Mouse (Mus musculus): ENCODE data around the gene Exosc6. TPM values are rescaled to one million over a fixed set of nuclear protein-coding genes. Genes with fewer than 3 reads are reported as not detected.
"Not testable (repeated sequence)": the region's sequence is repeated elsewhere in the genome, so short reads cannot be mapped to it uniquely, and the experiment has no call there.

Gene Exosc6
- 28.1 and 55.6 TPM in 2 replicates for total RNA-seq (2017)

- peak; percentile 99 for ATAC-seq (replicated peaks; ENCODE audit: low read depth, poor library complexity, severe bottlenecking)
Measured at GRCm38 (mm10) chr8:111056158-111056663, at the start of gene Exosc6. Gene Exosc6 (plus strand): TSS chr8:111056339.

DNA sequence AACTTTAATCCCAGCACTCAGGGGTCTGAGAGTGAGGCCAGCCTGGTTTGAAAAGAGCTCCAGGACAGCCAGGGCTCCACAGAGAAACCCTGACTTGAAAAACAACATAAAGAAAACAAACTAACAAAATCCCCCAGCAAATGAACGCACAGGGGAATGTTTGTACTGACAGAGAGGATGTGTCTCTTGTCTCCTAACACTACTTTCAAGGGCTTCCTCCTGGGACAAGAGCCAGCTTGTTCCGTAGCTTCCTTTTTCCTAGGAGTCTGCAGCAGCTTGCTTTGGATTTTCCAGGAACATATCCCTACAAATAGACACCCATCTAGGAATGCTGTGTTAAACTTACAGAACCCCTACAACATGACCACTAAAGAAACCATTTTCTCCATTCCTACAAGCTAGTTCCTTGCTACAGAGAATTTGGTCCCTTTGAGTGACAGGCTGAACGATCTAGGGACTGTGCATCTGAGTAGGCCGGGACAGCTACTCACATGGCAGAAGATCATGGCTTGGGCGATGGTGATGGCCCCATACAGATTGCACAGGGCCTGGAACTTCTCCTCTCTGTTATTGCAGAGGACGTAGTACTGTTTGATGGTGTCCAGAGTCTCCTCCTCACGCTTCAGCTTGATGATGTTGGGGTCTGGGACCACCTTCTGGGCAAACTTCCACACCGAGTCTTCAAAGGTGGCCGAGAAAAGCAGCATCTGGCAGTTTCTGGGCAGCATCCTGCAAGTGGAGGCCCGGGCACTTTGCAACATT, 45.7 kb upstream of the Exosc6 start:
- ATAC-seq (replicated peaks; ENCODE audit: low read depth, poor library complexity, severe bottlenecking), result not testable (repeated sequence)

- ATAC-seq (replicated peaks; ENCODE audit: low read depth, poor library complexity, severe bottlenecking), result not testable (repeated sequence)
Measured at GRCm38 (mm10) chr8:111026609-111027008, 29.5 kb upstream of the Exosc6 start.

DNA sequence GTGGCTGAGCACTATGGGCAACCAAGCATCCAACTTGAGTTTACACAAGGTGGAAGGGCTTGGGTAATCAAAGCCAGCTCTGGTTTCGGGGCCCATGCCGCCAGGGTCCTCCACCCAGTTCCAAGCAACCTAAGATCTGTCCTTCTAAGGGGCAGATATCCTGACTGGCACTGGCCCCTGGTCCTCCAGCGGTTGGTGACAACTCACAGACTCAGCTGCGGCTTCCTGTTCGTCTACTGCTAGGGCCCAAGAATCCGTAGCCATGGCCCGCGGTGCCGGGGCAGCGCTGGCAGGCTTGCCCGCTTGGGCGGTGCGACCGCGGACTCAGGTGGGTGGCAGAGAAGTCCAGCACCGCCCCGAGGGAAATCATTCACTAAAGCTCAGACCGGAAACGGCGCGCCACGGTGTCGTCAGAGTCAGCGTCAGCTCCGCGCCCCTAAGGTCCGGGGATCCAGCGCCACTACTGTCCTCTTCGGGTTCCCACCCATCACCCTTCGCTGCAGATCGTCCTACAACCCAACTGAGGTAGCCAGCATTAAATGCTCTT, 28.7 kb upstream of the Exosc6 start:
- peak; percentile 98 for ATAC-seq (replicated peaks; ENCODE audit: low read depth, poor library complexity, severe bottlenecking)

DNA sequence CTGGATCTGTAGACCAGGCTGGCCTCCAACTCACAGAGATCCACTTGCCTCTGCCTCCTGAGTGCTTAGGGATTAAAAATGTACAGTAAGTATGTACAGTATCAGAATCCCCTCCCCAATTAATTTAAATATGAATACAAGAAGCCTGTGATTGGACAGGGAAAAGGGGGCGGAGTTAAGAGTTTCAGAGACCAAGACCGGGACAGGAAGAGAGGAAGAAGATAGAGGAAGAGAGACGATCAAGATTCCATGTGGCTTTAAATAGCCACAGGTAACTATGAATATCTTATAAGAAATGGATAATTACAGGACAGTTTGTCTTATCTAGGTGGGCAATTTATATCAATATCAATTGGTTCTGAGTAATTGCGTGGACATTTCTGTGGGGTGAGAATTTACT, 26.6 kb upstream of the Exosc6 start:
- ATAC-seq (replicated peaks; ENCODE audit: low read depth, poor library complexity, severe bottlenecking), result no peak

GRCm38 (mm10) chr8:111030045-111030444, 26.1 kb upstream of the Exosc6 start:
- no peak for ATAC-seq (replicated peaks; ENCODE audit: low read depth, poor library complexity, severe bottlenecking)

GRCm38 (mm10) chr8:111031572-111031971, 24.6 kb upstream of the Exosc6 start, which contains the start of gene Ddx19b:
Gene Ddx19b (minus strand): TSS chr8:111031751.
- ATAC-seq (replicated peaks; ENCODE audit: low read depth, poor library complexity, severe bottlenecking), result no peak

DNA sequence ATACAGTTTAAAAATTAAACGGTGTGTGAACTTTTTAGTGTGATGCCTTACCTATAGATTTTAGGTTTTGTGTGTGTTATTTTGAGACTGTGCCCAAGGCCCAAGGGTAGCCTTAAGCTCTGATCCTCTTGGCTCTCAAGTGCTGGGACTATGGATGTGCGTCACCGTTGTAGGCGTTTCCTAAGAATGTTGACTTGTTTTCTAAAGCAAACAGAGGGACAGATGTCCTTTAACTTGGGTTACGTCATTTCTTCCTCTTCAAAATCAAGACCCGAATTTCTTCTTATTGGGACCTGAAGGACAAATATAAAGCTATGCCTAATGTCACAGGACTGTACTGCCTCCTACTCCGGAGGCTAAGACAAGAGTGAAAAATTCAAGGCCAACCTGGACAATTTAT, 23.2 kb upstream of the Exosc6 start, which contains the start of gene Aars:
TSS of gene Aars (plus strand) at position 229 of the 400 bp plus-strand sequence.
- ATAC-seq (replicated peaks; ENCODE audit: low read depth, poor library complexity, severe bottlenecking), result no peak

- peak; percentile 99 for ATAC-seq (replicated peaks; ENCODE audit: low read depth, poor library complexity, severe bottlenecking)
Measured at GRCm38 (mm10) chr8:111033482-111034215, 22.5 kb upstream of the Exosc6 start.

- no peak for ATAC-seq (replicated peaks; ENCODE audit: low read depth, poor library complexity, severe bottlenecking)
Measured at GRCm38 (mm10) chr8:111034276-111034675, 21.9 kb upstream of the Exosc6 start.

GRCm38 (mm10) chr8:111036591-111036990, 19.5 kb upstream of the Exosc6 start:
- no peak for ATAC-seq (replicated peaks; ENCODE audit: low read depth, poor library complexity, severe bottlenecking)

DNA sequence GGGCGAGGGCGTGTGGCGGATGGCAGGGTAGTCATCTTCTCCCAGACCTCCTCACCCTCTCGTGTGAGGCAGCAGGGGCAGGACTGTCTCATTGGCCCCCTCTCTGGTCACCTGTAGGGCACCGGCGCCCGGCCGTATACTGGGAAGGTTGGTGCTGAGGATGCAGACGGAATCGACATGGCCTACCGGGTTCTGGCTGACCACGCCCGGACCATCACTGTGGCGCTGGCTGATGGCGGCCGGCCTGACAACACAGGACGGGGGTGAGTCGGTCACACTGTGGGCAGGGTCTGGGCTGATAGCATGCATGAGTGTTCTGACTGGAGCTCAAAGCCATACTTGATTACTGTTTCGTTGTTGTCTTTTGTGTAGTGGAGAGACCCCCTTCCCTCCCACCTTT, 13.6 kb upstream of the Exosc6 start:
- no peak for ATAC-seq (replicated peaks; ENCODE audit: low read depth, poor library complexity, severe bottlenecking)

- no peak for ATAC-seq (replicated peaks; ENCODE audit: low read depth, poor library complexity, severe bottlenecking)
Measured at GRCm38 (mm10) chr8:111044003-111044734, 12.0 kb upstream of the Exosc6 start.

GRCm38 (mm10) chr8:111048694-111049093, 7.4 kb upstream of the Exosc6 start:
- ATAC-seq (replicated peaks; ENCODE audit: low read depth, poor library complexity, severe bottlenecking), result no peak

DNA sequence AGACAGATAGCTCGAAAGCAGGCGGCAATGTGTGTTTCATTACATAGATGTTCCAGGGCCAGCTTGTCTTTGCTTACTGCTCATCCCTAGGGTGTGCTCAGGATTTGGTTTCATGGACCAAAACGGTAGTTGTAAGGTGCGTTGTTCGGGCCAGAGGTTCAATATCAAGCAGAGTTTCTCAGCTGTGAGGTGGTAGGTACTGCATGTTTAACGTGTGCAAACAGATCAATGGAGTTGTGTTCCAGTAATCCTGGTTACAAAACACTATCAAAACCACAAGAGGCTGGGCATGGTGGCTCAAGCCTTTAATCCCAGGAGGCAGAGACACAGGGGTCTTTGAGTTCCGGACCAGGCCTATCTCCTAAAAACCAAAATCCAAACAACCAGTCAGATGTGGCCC, 7.0 kb upstream of the Exosc6 start:
- ATAC-seq (replicated peaks; ENCODE audit: low read depth, poor library complexity, severe bottlenecking), result no peak

- ATAC-seq (replicated peaks; ENCODE audit: low read depth, poor library complexity, severe bottlenecking), result no peak
Measured at GRCm38 (mm10) chr8:111053827-111054518, 2.2 kb upstream of the Exosc6 start.

DNA sequence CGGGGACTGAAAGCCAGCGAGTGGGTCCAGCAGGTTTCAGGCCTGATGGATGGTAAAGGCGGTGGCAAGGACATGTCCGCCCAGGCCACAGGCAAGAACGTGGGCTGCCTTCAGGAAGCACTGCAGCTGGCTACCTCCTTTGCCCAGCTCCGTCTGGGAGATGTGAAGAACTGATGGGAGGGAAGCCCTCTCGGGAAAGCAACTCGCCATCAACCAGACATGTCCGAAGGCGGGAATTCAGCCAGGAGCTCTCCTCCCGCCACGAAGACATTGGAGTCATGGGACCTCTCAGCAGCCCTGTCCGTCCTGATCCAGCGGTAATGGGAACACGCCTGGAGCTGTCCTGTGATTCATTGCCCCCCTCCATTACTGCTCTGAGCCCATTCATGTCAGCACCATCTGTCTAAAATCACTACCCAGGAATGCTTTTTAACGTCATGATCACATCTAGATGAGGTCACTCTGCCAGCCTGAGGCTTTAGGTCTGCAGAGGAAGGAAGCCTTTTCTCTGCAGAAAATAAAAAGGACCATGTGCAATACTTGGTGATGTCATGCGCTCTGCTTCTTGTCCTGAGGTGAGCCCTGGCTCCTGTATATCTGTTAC, 1.0 kb upstream of the Exosc6 start:
- ATAC-seq (replicated peaks; ENCODE audit: low read depth, poor library complexity, severe bottlenecking), result no peak

GRCm38 (mm10) chr8:111055661-111056060, 478 bp upstream of the Exosc6 start:
- ATAC-seq (replicated peaks; ENCODE audit: low read depth, poor library complexity, severe bottlenecking), result no peak

DNA sequence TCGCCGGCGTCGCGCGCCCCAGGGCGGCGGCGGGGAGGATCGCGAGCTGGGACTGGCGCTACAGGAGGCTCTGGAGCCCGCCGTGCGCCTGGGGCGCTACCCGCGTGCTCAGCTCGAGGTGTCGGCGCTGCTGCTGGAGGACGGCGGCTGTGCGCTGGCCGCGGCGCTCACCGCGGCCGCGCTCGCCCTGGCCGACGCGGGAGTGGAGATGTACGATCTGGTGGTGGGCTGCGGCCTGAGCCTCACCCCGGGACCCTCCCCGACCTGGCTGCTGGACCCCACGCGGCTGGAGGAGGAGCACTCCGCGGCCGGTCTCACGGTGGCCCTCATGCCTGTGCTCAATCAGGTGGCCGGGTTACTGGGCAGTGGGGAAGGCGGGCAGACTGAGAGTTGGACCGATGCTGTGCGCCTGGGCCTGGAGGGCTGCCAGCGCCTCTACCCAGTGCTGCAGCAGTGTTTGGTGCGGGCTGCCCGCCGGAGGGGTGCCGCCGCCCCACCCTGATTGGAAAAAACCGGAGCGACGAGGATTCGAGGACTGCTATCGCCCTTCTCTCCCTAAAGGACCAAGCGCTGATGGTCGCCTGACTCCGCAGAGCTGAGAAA, 653 bp downstream of the Exosc6 start:
- no peak for ATAC-seq (replicated peaks; ENCODE audit: low read depth, poor library complexity, severe bottlenecking)

All from common myeloid progenitor, adult 5-6 weeks (primary cell).